Comparison of ENCODE assay signal across 14 mouse cellular contexts in the genomic region with DNA sequence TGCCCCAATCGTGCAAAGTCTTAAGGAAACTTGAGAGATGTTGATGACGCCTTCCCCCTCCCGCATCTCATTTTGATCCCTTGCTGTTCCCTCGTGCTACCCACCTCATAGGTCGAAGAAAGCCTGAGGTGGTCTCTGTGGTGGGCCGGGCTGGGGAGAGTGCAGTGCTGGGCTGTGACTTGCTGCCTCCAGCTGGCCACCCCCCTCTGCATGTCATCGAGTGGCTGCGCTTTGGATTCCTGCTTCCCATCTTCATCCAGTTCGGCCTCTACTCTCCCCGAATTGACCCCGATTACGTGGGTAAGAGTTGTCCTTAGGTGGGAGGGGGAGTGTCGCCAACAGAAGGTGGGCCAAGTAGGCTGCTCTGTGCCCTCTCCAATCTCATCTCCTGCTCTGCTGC. TPM values are rescaled to one million over a fixed set of nuclear protein-coding genes. Genes with fewer than 3 reads are reported as not detected.
DNase-seq lines count a peak whose midpoint lies in the region; ATAC-seq and TF ChIP-seq lines count a peak whose summit lies in the region.
"Had no signal": no experiment of that assay in that cellular context is flagged by ENCODE, and none has a peak within 500 bp of the region (broad histone marks: within the 10 kb centered on the region; RNA-seq: fewer than 3 reads in every experiment).

No protein-coding gene starts in this region.

- H3K36me3 ChIP-seq in kidney, embryonic 15.5 days, result peaks cover 21% of the 10 kb centered on the region
- H3K36me3 ChIP-seq in forebrain, postnatal 0 days (ENCODE audit: insufficient read depth), result peaks cover 2% of the 10 kb centered on the region; the same call in 1 of the 2 replicates
- H3K36me3 ChIP-seq in limb, embryonic 12.5 days, result peaks cover 43% of the 10 kb centered on the region
- H3K36me3 ChIP-seq in small intestine, adult 2 months (ENCODE audit: control insufficient read depth, insufficient read depth, low read length), result peaks cover 15% of the 10 kb centered on the region
- peaks cover 18% of the 10 kb centered on the region for H3K36me3 ChIP-seq in heart, embryonic 10.5 days
- H3K36me3 ChIP-seq: G1E had no signal

- H3K4me2 ChIP-seq in kidney, embryonic 15.5 days, result peak overlapping the region; percentile 83
- H3K4me2 ChIP-seq in forebrain, postnatal 0 days (ENCODE audit: low read depth), result peak overlapping the region; percentile 61
- H3K4me2 ChIP-seq in limb, embryonic 12.5 days, result peak overlapping the region; percentile 79

- no peak overlapping the region for H3K27ac ChIP-seq in kidney, embryonic 15.5 days
- H3K27ac ChIP-seq in forebrain, postnatal 0 days (ENCODE audit: low read depth, low read length), result no peak overlapping the region
- H3K27ac ChIP-seq in limb, embryonic 12.5 days, result no peak overlapping the region
- H3K27ac ChIP-seq in small intestine, adult 2 months (ENCODE audit: insufficient read depth, low read depth, low read length), result no peak overlapping the region
- no peak overlapping the region for H3K27ac ChIP-seq in heart, embryonic 10.5 days
- H3K27ac ChIP-seq: left cerebral cortex, adult 2 months had no signal

- TF ChIP-seq CTCF in forebrain, postnatal 0 days (IDR thresholded peaks at IDR 0.05; ENCODE audit: low read depth), result no peak
- TF ChIP-seq CTCF in small intestine, adult 2 months (IDR thresholded peaks at IDR 0.05; ENCODE audit: extremely low read depth, insufficient read length, insufficient replicate concordance, low read depth, low read length), result no peak

- H3K4me3 ChIP-seq in kidney, embryonic 15.5 days (replicated peaks), result peak overlapping the region; percentile 71
- H3K4me3 ChIP-seq in forebrain, postnatal 0 days (ENCODE audit: low read depth, low read length), result peak overlapping the region; percentile 72
- peak overlapping the region; percentile 66; the same call in 1 of the 2 replicates for H3K4me3 ChIP-seq in limb, embryonic 12.5 days (replicated peaks)
- peak overlapping the region; percentile 6 for H3K4me3 ChIP-seq in small intestine, adult 2 months (ENCODE audit: low read depth, low read length)
- H3K4me3 ChIP-seq in heart, embryonic 10.5 days, result no peak overlapping the region
- H3K4me3 ChIP-seq: left cerebral cortex, adult 2 months had no signal

- 58% methylated on average over 13 of the region's 13 CpGs for WGBS in kidney, embryonic 15.5 days
- WGBS in forebrain, postnatal 0 days, result 45% methylated on average over 13 of the region's 13 CpGs
- 74% methylated on average over 13 of the region's 13 CpGs for WGBS in limb, embryonic 12.5 days
- 84% methylated on average over 13 of the region's 13 CpGs for WGBS in small intestine, adult 2 months
- 65% methylated on average over 13 of the region's 13 CpGs for WGBS in heart, embryonic 10.5 days

- ATAC-seq in kidney, embryonic 15.5 days (replicated peaks; ENCODE audit: low FRiP score), result no peak
- ATAC-seq in forebrain, postnatal 0 days, result no peak
- ATAC-seq in limb, embryonic 12.5 days (ENCODE audit: insufficient number of reproducible peaks, insufficient read depth, low FRiP score, low TSS enrichment, low read depth), result no peak

- H3K27me3 ChIP-seq in kidney, embryonic 15.5 days, result no peaks in the 10 kb centered on the region
- no peaks in the 10 kb centered on the region for H3K27me3 ChIP-seq in forebrain, postnatal 0 days (ENCODE audit: insufficient read depth, low read length)
- H3K27me3 ChIP-seq in limb, embryonic 12.5 days, result no peaks in the 10 kb centered on the region
- no peaks in the 10 kb centered on the region for H3K27me3 ChIP-seq in small intestine, adult 2 months (ENCODE audit: control insufficient read depth, insufficient read depth, low read length)
- peaks cover 43% of the 10 kb centered on the region for H3K27me3 ChIP-seq in heart, embryonic 10.5 days (ENCODE audit: insufficient read depth, poor library complexity, severe bottlenecking)

- no peak for DNase-seq in kidney, postnatal 36 days
- DNase-seq in forebrain, postnatal 0 days, result no peak
- DNase-seq in cerebellum, postnatal 36 days, result no peak
- DNase-seq in heart, embryonic 10.5 days (ENCODE audit: low spot score), result no peak
- no peak for DNase-seq in T-cell, adult 2 months (ENCODE audit: low spot score)
- DNase-seq: cerebellum, adult 11-12 months; lung, adult 18-20 months; right cerebral cortex, postnatal 4 days; thymus, postnatal 4 days had no signal

- no peak for TF ChIP-seq POLR2A in small intestine, adult 2 months (IDR thresholded peaks at IDR 0.05; ENCODE audit: low read depth, low read length)

- peaks cover 55% of the 10 kb centered on the region for H3K4me1 ChIP-seq in kidney, embryonic 15.5 days
- peaks cover 52% of the 10 kb centered on the region for H3K4me1 ChIP-seq in forebrain, postnatal 0 days (ENCODE audit: insufficient read depth)
- peaks cover 48% of the 10 kb centered on the region for H3K4me1 ChIP-seq in limb, embryonic 12.5 days (replicated peaks)
- H3K4me1 ChIP-seq in small intestine, adult 2 months (ENCODE audit: control insufficient read depth, insufficient read depth, insufficient read length, low read length), result peaks cover 26% of the 10 kb centered on the region
- peaks cover 53% of the 10 kb centered on the region for H3K4me1 ChIP-seq in heart, embryonic 10.5 days

- no peak overlapping the region for H3K9ac ChIP-seq in kidney, embryonic 15.5 days
- H3K9ac ChIP-seq in forebrain, postnatal 0 days, result peak overlapping the region; percentile 61; the same call in 1 of the 2 replicates
- H3K9ac ChIP-seq in limb, embryonic 12.5 days (replicated peaks), result no peak overlapping the region

- H3K9me3 ChIP-seq in kidney, embryonic 15.5 days (replicated peaks), result no peaks in the 10 kb centered on the region
- no peaks in the 10 kb centered on the region for H3K9me3 ChIP-seq in forebrain, postnatal 0 days (ENCODE audit: low read length)
- H3K9me3 ChIP-seq in limb, embryonic 12.5 days, result no peaks in the 10 kb centered on the region
- no peaks in the 10 kb centered on the region for H3K9me3 ChIP-seq in heart, embryonic 10.5 days
- H3K9me3 ChIP-seq: G1E had no signal

RNA-seq across cellular contexts. Expression of gene Igsf9, which starts 3.1 kb away (rescaled TPM):
- 45.0 and 46.0 TPM in 2 replicates for polyA plus RNA-seq in kidney, embryonic 15.5 days (2015; fragmentation: Nextera tagmentation; extraction: Ambion mirVana)
- 35.3 and 36.2 TPM in 2 replicates for total RNA-seq in forebrain, postnatal 0 days (2014; rRNA removed)
- polyA plus RNA-seq in forebrain, postnatal 0 days (2015; fragmentation: Nextera tagmentation; extraction: Ambion mirVana), result 13.3 and 25.6 TPM in 2 replicates
- 69.7 and 70.5 TPM in 2 replicates for polyA plus RNA-seq in limb, embryonic 12.5 days (2016; fragmentation: Nextera tagmentation; extraction: Ambion mirVana)
- polyA plus RNA-seq in small intestine, adult 2 months (2012; rRNA removed), result 145 and 516 TPM in 2 replicates
- polyA plus RNA-seq in heart, embryonic 10.5 days (2016; fragmentation: Nextera tagmentation; extraction: Ambion mirVana), result 13.7 and 37.5 TPM in 2 replicates
- polyA plus RNA-seq: G1E had no signal

RNA-seq across cellular contexts. Expression of gene Slamf9, which starts 9.5 kb away (rescaled TPM):
- polyA plus RNA-seq in kidney, embryonic 15.5 days (2015; fragmentation: Nextera tagmentation; extraction: Ambion mirVana), result 0.73 and 1.1 TPM in 2 replicates
- 0.15 and 0.43 TPM in 2 replicates for total RNA-seq in forebrain, postnatal 0 days (2014; rRNA removed)
- polyA plus RNA-seq in forebrain, postnatal 0 days (2015; fragmentation: Nextera tagmentation; extraction: Ambion mirVana), result 0.21 and 0.30 TPM in 2 replicates
- polyA plus RNA-seq in limb, embryonic 12.5 days (2016; fragmentation: Nextera tagmentation; extraction: Ambion mirVana), result 0.21 TPM in 1 of 2 replicates, not detected in the other
- 2.1 TPM in 2 replicates for polyA plus RNA-seq in small intestine, adult 2 months (2012; rRNA removed)
- 0.92 and 1.1 TPM in 2 replicates for polyA plus RNA-seq in heart, embryonic 10.5 days (2016; fragmentation: Nextera tagmentation; extraction: Ambion mirVana)
- total RNA-seq: G1E had no signal
- polyA plus RNA-seq: G1E had no signal

RNA-seq across cellular contexts. Expression of gene Tagln2, which starts 15.2 kb away (rescaled TPM):
- polyA plus RNA-seq in kidney, embryonic 15.5 days (2015; fragmentation: Nextera tagmentation; extraction: Ambion mirVana), result 246 and 251 TPM in 2 replicates
- 31.5 and 33.8 TPM in 2 replicates for total RNA-seq in forebrain, postnatal 0 days (2014; rRNA removed)
- polyA plus RNA-seq in forebrain, postnatal 0 days (2015; fragmentation: Nextera tagmentation; extraction: Ambion mirVana), result 42.8 and 48.5 TPM in 2 replicates
- 66.4 and 74.9 TPM in 2 replicates for polyA plus RNA-seq in limb, embryonic 12.5 days (2016; fragmentation: Nextera tagmentation; extraction: Ambion mirVana)
- 149 and 284 TPM in 2 replicates for polyA plus RNA-seq in small intestine, adult 2 months (2012; rRNA removed)
- 276 and 315 TPM in 2 replicates for polyA plus RNA-seq in heart, embryonic 10.5 days (2016; fragmentation: Nextera tagmentation; extraction: Ambion mirVana)

RNA-seq across cellular contexts. Expression of gene Cfap45, which starts 35.9 kb away (rescaled TPM):
- 1.4 and 2.2 TPM in 2 replicates for polyA plus RNA-seq in kidney, embryonic 15.5 days (2015; fragmentation: Nextera tagmentation; extraction: Ambion mirVana)
- total RNA-seq in forebrain, postnatal 0 days (2014; rRNA removed), result 3.0 and 5.1 TPM in 2 replicates
- polyA plus RNA-seq in forebrain, postnatal 0 days (2015; fragmentation: Nextera tagmentation; extraction: Ambion mirVana), result 3.9 and 5.5 TPM in 2 replicates
- polyA plus RNA-seq in limb, embryonic 12.5 days (2016; fragmentation: Nextera tagmentation; extraction: Ambion mirVana), result 1.1 and 1.2 TPM in 2 replicates
- polyA plus RNA-seq in small intestine, adult 2 months (2012; rRNA removed), result 0.29 and 1.3 TPM in 2 replicates
- 1.7 and 2.4 TPM in 2 replicates for polyA plus RNA-seq in heart, embryonic 10.5 days (2016; fragmentation: Nextera tagmentation; extraction: Ambion mirVana)
- polyA plus RNA-seq: G1E had no signal
